Mouse (Mus musculus): ENCODE data around the gene Hscb. TPM values are rescaled to one million over a fixed set of nuclear protein-coding genes. Genes with fewer than 3 reads are reported as not detected.

The Hscb gene
- polyA plus RNA-seq (2015; fragmentation: Nextera tagmentation; extraction: Ambion mirVana): 47.8 and 53.3 TPM in 2 replicates

DNA sequence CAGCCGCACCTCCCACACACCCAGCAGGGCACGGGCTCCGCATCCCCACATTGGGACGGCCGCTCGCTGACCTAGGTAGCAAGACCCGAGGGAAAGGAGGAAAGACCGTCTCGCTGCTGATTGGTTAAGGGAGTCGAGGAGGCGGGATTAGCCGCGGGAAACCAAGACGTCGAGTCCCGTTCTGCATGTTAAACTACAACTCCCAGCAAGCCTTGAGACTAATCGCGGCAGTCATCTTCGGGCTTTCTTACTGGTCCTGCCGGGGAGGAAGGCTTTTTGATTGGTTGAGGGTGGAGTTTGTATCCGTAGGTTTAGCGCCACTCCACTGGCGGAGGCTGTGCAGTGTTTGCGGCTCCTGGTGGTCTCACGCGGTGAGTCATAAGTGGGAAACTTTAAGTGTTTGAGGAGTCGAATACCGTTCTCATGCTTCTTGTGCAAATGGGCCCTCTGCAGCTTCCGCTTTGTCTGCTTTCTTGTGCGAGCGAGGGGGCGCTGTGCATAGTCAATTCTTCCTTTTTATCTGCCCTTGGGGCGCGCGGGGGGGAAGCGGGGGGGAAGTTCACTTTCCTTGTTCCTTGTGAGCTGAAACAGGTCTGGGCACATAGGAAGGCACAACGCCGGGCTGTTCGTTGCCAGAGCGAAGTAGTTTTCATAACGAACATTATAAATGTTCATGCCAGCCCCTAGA is at the start of gene Hscb, which contains the start of gene Chek2:
TSS of gene Hscb (minus strand) at position 100 of the 688 bp plus-strand sequence.
TSS of gene Chek2 (plus strand) at position 302 of the 688 bp plus-strand sequence.

DNA sequence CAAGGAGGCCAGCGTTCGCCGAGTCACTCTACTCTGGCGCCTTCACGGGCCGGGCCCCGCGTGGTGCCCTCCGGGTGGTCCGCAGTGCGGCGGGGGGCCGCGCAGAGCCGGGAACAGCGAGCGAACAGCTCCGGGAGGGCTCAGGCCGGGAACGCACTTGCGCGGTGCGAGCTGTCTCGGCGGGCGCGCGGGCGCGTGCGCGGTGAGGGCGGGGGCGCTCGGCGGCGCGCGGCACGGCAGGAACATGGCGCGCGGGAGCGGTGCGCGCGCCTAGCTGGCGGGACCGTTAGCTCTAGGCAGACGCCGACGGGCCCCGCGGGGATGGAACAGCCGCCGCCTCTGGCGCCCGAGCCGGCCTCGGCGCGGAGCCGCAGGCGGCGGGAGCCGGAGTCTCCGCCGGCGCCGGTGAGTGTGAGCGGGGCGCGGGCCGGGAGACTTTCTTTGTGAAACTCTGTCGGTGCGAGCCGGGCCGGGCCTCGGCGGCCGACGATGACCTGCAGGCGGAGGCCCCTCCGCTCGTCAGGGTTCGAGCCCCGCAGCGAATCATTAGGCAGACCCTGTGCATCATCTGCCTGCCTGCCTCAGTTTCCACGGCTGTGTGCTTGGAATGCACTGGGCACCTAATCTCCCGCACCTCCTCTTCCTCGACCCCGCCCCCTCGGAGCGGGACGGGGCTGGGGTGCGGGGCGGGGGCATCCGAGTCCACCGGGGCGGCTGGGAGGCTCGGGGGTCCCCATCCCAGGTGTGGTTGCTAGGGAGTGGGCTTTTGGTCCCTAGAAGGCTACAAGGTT is 40.2 kb upstream of the Hscb start, which contains the start of gene Ttc28:
TSS of gene Ttc28 (plus strand) at position 220 of the 791 bp plus-strand sequence.

DNA sequence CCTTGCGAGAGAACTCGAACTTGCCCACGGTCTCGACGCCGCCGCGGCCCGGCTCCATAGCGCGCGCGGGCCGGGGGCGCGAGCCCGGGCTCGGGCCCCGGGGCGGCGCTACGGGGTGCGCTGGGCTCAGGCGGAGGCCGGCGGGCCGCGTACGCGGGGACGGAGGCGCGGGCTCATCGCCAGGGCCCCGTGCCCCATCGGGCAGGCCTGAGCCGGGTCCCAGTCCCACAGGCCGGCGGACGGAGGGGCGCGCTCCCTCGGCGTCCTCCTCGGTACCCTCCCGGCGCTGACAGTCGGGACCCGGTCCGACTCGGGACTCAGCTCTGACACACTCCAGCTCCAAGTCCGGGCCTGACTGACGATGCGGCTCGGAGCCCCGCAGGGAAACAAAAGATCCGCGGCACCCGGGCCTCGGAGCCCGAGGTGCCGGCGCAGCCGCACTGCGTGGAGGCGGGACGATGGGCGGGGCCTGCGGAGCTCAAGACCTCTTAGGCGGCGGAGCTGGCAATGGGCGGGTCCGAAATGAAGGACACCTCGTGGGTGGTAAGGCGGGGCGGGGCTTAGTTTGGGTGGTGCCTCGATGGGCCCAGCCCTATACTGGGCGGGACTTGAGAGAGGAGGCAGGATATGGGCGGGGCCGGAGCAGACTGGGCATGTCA is 29.8 kb downstream of the Hscb start, which contains the start of gene Ulk1:
TSS of gene Ulk1 (minus strand) at position 431 of the 659 bp plus-strand sequence.

DNA sequence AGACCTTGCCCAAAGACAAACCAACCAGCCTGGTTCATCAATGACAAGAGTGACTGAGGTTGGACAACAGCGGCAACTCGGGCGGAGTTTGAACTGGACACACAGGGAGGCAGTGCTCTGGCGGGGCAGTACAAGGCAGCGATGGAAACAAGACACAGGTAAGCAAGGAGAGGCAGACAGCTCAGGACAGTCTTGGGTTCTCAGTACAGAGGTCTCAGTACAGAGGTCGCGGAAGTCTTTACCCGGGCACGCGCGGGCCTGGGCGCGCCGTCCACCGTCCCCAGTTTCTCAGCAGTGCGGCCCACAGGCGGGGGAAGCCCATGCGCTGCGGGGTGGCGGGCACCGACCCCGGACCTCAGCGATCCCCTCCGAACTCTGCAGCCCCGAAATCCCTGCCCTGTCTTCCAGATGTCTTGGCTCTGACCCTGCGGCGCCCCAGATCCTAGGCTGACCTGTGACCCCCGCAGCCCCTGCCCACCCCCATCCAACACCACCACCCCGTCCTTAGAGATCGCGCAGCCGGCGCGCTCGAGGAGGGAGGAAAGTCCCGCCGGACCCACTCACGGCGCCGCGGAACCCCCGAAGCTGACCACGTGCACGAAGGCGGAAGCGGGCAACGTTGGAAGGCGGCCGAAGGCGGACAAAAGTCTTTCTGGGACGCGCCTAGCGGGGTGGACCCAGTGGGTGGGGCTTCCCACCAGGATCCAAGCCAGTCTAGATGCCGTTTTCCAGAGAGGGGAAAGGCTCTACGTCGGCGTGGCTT is 59.4 kb downstream of the Hscb start, which contains the start of gene Pus1:
TSS of gene Pus1 (minus strand) at position 662 of the 763 bp plus-strand sequence.

Other genes with a start within 250 kb of the Hscb start
- 15.9 and 20.4 TPM in 2 replicates for gene Noc4l, start 186.4 kb downstream of the Hscb start, polyA plus RNA-seq (2015; fragmentation: Nextera tagmentation; extraction: Ambion mirVana)
- gene Ddx51, start 186.3 kb downstream of the Hscb start, polyA plus RNA-seq (2015; fragmentation: Nextera tagmentation; extraction: Ambion mirVana): 10.6 and 13.8 TPM in 2 replicates
- gene Ep400, start 69.1 kb downstream of the Hscb start, polyA plus RNA-seq (2015; fragmentation: Nextera tagmentation; extraction: Ambion mirVana): 18.8 and 25.5 TPM in 2 replicates
- 14.3 and 26.5 TPM in 2 replicates for gene Pus1, start 59.1 kb downstream of the Hscb start, polyA plus RNA-seq (2015; fragmentation: Nextera tagmentation; extraction: Ambion mirVana)
- 11.2 and 12.0 TPM in 2 replicates for gene Ulk1, start 29.7 kb downstream of the Hscb start, polyA plus RNA-seq (2015; fragmentation: Nextera tagmentation; extraction: Ambion mirVana)
- 13.9 and 17.3 TPM in 2 replicates for gene Chek2, start 202 bp upstream of the Hscb start, polyA plus RNA-seq (2015; fragmentation: Nextera tagmentation; extraction: Ambion mirVana)
- gene Ttc28, start 40.0 kb upstream of the Hscb start, polyA plus RNA-seq (2015; fragmentation: Nextera tagmentation; extraction: Ambion mirVana): 6.8 and 7.5 TPM in 2 replicates